Mouse (Mus musculus) lung, embryonic 14.5 days (tissue): ENCODE results near the gene Dnajc1. TPM values are rescaled to one million over a fixed set of nuclear protein-coding genes. Genes with fewer than 3 reads are reported as not detected.

Experiments
- ATAC-seq: fragments of 200-750 bp; cut with Nextera tagmentation; 2 replicates; pipeline ENCODE4 v1.8.0; 2017; ENCODE audit warnings: mild to moderate bottlenecking, moderate TSS enrichment, moderate library complexity; ENCODE audit not compliant: insufficient read depth
- DNase-seq: peaks from one replicate; pipeline ENCODE4 v3.0.0-alpha.2; 2015
- H3K27ac ChIP-seq: fragments of 300-500 bp; sonication (generic); 2 replicates; pipeline ENCODE4 v1.5.1; 2014; ENCODE audit warnings: low read depth, mild to moderate bottlenecking, moderate library complexity
- H3K27me3 ChIP-seq: fragments of 300-500 bp; sonication (generic); 2 replicates; pipeline ENCODE4 v1.6.1; 2014; ENCODE audit warnings: low read length, control low read depth; ENCODE audit not compliant: insufficient read depth
- H3K36me3 ChIP-seq: fragments of 300-500 bp; sonication (generic); 2 replicates; pipeline ENCODE4 v1.6.1; 2014; ENCODE audit warnings: control low read depth; ENCODE audit not compliant: insufficient read depth
- H3K4me1 ChIP-seq: fragments of 300-500 bp; sonication (generic); 2 replicates; pipeline ENCODE4 v1.6.1; 2014; ENCODE audit warnings: antibody characterized with exemption, control low read depth; ENCODE audit not compliant: insufficient read depth
- H3K4me2 ChIP-seq: fragments of 300-500 bp; sonication (generic); 2 replicates; pipeline ENCODE4 v1.6.1; 2014; ENCODE audit warnings: mild to moderate bottlenecking
- H3K4me3 ChIP-seq: fragments of 300-500 bp; sonication (generic); 2 replicates; pipeline ENCODE4 v1.5.1; 2014; ENCODE audit warnings: low read depth, low read length
- H3K9ac ChIP-seq: fragments of 300-500 bp; sonication (generic); 2 replicates; pipeline ENCODE4 v1.6.1; 2014
- H3K9me3 ChIP-seq: fragments of 300-500 bp; sonication (generic); 2 replicates; pipeline ENCODE4 v1.6.1; 2016; ENCODE audit warnings: low read depth, low read length, control low read depth
- CTCF ChIP-seq: IDR thresholded peaks from 2 replicates; pipeline ENCODE4 v1.5.1; 2016; ENCODE audit warnings: antibody characterized with exemption, low read depth
- WGBS: fragments of 180-500 bp; shearing (Covaris S2); extraction: QIAGEN DNeasy Blood & Tissue Kit; methylation state at CpG from one replicate; pipeline ENCODE4 v1.1.7; 2014; 5-methylcytosine and 5-hydroxymethylcytosine counted together
- polyA plus RNA-seq: library from polyadenylated mRNA; unstranded; fragments of >200 nt; fragmentation: Nextera tagmentation; extraction: Ambion mirVana; gene quantifications from 2 replicates; pipeline ENCODE4 v1.2.1, GENCODE M21; 2014

Gene Dnajc1
- polyA plus RNA-seq, 1 experiment from 2014 or later = 30.8 TPM

- no peak for TF ChIP-seq CTCF
- H3K4me3 ChIP-seq = no peak overlapping the region
- no peaks in the 10 kb centered on the region for H3K9me3 ChIP-seq
- H3K4me1 ChIP-seq = no peaks in the 10 kb centered on the region
- H3K27me3 ChIP-seq = no peaks in the 10 kb centered on the region
- H3K4me2 ChIP-seq = no peak overlapping the region
- DNase-seq = no peak
- ATAC-seq = no peak
- H3K9ac ChIP-seq = no peak overlapping the region
- WGBS = 49% methylated on average over 1 of the region's 1 CpGs
- H3K27ac ChIP-seq = no peak overlapping the region
- H3K36me3 ChIP-seq = peaks cover 29% of the 10 kb centered on the region
Measured at GRCm38 (mm10) chr2:18169174-18169948, 223.3 kb downstream of the Dnajc1 start.

- Histone ChIP-seq H3K27me3 (no peaks in the 10 kb centered on the region), H3K4me3 (no peak overlapping the region), H3K27ac (no peak overlapping the region), H3K4me1 (no peaks in the 10 kb centered on the region), H3K9ac (no peak overlapping the region), H3K9me3 (no peaks in the 10 kb centered on the region), H3K4me2 (no peak overlapping the region), H3K36me3 (peaks cover 27% of the 10 kb centered on the region)
- WGBS = 88% methylated on average over 2 of the region's 2 CpGs
- ATAC-seq (no peak), DNase-seq (no peak)
- TF ChIP-seq CTCF = no peak
Measured at GRCm38 (mm10) chr2:18165511-18165910, 227.1 kb downstream of the Dnajc1 start.

GRCm38 (mm10) chr2:18160992-18161391, 231.6 kb downstream of the Dnajc1 start:
- H3K4me2 ChIP-seq = no peak overlapping the region
- WGBS = 85% methylated on average over 5 of the region's 5 CpGs
- no peaks in the 10 kb centered on the region for H3K9me3 ChIP-seq
- DNase-seq (no peak), ATAC-seq (no peak)
- no peak for TF ChIP-seq CTCF
- no peak overlapping the region for H3K27ac ChIP-seq
- H3K4me1 ChIP-seq = no peaks in the 10 kb centered on the region
- H3K4me3 ChIP-seq = no peak overlapping the region
- peaks cover 30% of the 10 kb centered on the region for H3K36me3 ChIP-seq
- no peak overlapping the region for H3K9ac ChIP-seq
- H3K27me3 ChIP-seq = no peaks in the 10 kb centered on the region

- WGBS = 69% methylated on average over 3 of the region's 3 CpGs
- DNase-seq (no peak), ATAC-seq (no peak)
- Histone ChIP-seq H3K9ac (no peak overlapping the region), H3K9me3 (no peaks in the 10 kb centered on the region), H3K27ac (no peak overlapping the region), H3K27me3 (no peaks in the 10 kb centered on the region), H3K36me3 (peaks cover 38% of the 10 kb centered on the region), H3K4me3 (no peak overlapping the region), H3K4me2 (no peak overlapping the region), H3K4me1 (no peaks in the 10 kb centered on the region)
- no peak for TF ChIP-seq CTCF
Measured at GRCm38 (mm10) chr2:18159426-18159825, 233.2 kb downstream of the Dnajc1 start.

- Histone ChIP-seq H3K36me3 (peaks cover 34% of the 10 kb centered on the region; the same call in 1 of the 2 replicates), H3K9me3 (no peaks in the 10 kb centered on the region), H3K27ac (no peak overlapping the region), H3K4me1 (no peaks in the 10 kb centered on the region), H3K27me3 (no peaks in the 10 kb centered on the region), H3K4me2 (no peak overlapping the region), H3K4me3 (no peak overlapping the region), H3K9ac (no peak overlapping the region)
- DNase-seq (no peak), ATAC-seq (no peak)
- WGBS = 88% methylated on average over 3 of the region's 3 CpGs
- TF ChIP-seq CTCF = no peak
Measured at GRCm38 (mm10) chr2:18156131-18156530, 236.5 kb downstream of the Dnajc1 start.
